Mouse (Mus musculus): ENCODE data around the gene Spi1. TPM values are rescaled to one million over a fixed set of nuclear protein-coding genes. Genes with fewer than 3 reads are reported as not detected.
"Not testable (repeated sequence)": the region's sequence is repeated elsewhere in the genome, so short reads cannot be mapped to it uniquely, and the experiment has no call there.

Gene Spi1
- 5.3 and 6.9 TPM in 2 replicates for polyA plus RNA-seq (2014; fragmentation: Nextera tagmentation; extraction: Ambion mirVana)

- WGBS = 66% methylated on average over 13 of the region's 13 CpGs
- ATAC-seq (replicated peaks; ENCODE audit: low FRiP score, low TSS enrichment, low read depth) = no peak
- H3K27ac ChIP-seq (ENCODE audit: low read depth) = no peak within 1 kb of the TSS
These were observed at the start of gene Spi1 for GRCm38 (mm10) chr2:91081775-91082695. Spi1 (plus strand) TSS chr2:91082390.

GRCm38 (mm10) chr2:91033000-91033399 is 49.2 kb upstream of the Spi1 start:
- H3K9me3 ChIP-seq (ENCODE audit: control insufficient read depth, low read length) = no peaks in the 10 kb centered on the region
- no peak overlapping the region for H3K27ac ChIP-seq (ENCODE audit: low read depth)
- H3K4me1 ChIP-seq (replicated peaks; ENCODE audit: control insufficient read depth, insufficient read depth, low read length) = no peaks in the 10 kb centered on the region
- no peak overlapping the region for H3K4me3 ChIP-seq (ENCODE audit: low read depth, low read length)
- H3K27me3 ChIP-seq (replicated peaks; ENCODE audit: control insufficient read depth, insufficient read depth, low read length) = no peaks in the 10 kb centered on the region
- DNase-seq (ENCODE audit: low spot score) (no peak), ATAC-seq (replicated peaks; ENCODE audit: low FRiP score, low TSS enrichment, low read depth) (no peak)
- 28% methylated on average over 3 of the region's 3 CpGs for WGBS
- H3K9ac ChIP-seq (ENCODE audit: low read length) = no peak overlapping the region
- no peaks in the 10 kb centered on the region for H3K36me3 ChIP-seq (ENCODE audit: control insufficient read depth, insufficient read depth, low read length)
- H3K4me2 ChIP-seq (ENCODE audit: low read length) = no peak overlapping the region

More at GRCm38 (mm10) chr2:91081775-91082695, at the start of gene Spi1:
- H3K27me3 ChIP-seq (replicated peaks; ENCODE audit: control insufficient read depth, insufficient read depth, low read length) = no peaks in the 10 kb centered on the region
- no peak within 1 kb of the TSS for H3K9ac ChIP-seq (ENCODE audit: low read length)
- H3K4me3 ChIP-seq (ENCODE audit: low read depth, low read length) = no peak within 1 kb of the TSS
- no peaks in the 10 kb centered on the region for H3K9me3 ChIP-seq (ENCODE audit: control insufficient read depth, low read length)
- no peaks in the 10 kb centered on the region for H3K36me3 ChIP-seq (ENCODE audit: control insufficient read depth, insufficient read depth, low read length)
- H3K4me1 ChIP-seq (replicated peaks; ENCODE audit: control insufficient read depth, insufficient read depth, low read length) = no peaks in the 10 kb centered on the region
- no peak within 1 kb of the TSS for H3K4me2 ChIP-seq (ENCODE audit: low read length)
- no peak for DNase-seq (ENCODE audit: low spot score)

GRCm38 (mm10) chr2:91035385-91035784 is 46.8 kb upstream of the Spi1 start, which contains the start of gene Rapsn:
Rapsn (plus strand) TSS chr2:91035620.
- WGBS = 54% methylated on average over 9 of the region's 9 CpGs
- Histone ChIP-seq H3K4me2 (ENCODE audit: low read length) (no peak within 1 kb of the TSS), H3K36me3 (ENCODE audit: control insufficient read depth, insufficient read depth, low read length) (no peaks in the 10 kb centered on the region), H3K9ac (ENCODE audit: low read length) (no peak within 1 kb of the TSS), H3K27ac (ENCODE audit: low read depth) (no peak within 1 kb of the TSS), H3K27me3 (replicated peaks; ENCODE audit: control insufficient read depth, insufficient read depth, low read length) (no peaks in the 10 kb centered on the region), H3K4me3 (ENCODE audit: low read depth, low read length) (no peak within 1 kb of the TSS), H3K4me1 (replicated peaks; ENCODE audit: control insufficient read depth, insufficient read depth, low read length) (no peaks in the 10 kb centered on the region), H3K9me3 (ENCODE audit: control insufficient read depth, low read length) (no peaks in the 10 kb centered on the region)
- ATAC-seq (replicated peaks; ENCODE audit: low FRiP score, low TSS enrichment, low read depth) (no peak), DNase-seq (ENCODE audit: low spot score) (no peak)

GRCm38 (mm10) chr2:91041786-91042185 is 40.4 kb upstream of the Spi1 start:
- ATAC-seq (replicated peaks; ENCODE audit: low FRiP score, low TSS enrichment, low read depth) (no peak), DNase-seq (ENCODE audit: low spot score) (no peak)
- Histone ChIP-seq H3K27me3 (replicated peaks; ENCODE audit: control insufficient read depth, insufficient read depth, low read length) (no peaks in the 10 kb centered on the region), H3K4me1 (replicated peaks; ENCODE audit: control insufficient read depth, insufficient read depth, low read length) (no peaks in the 10 kb centered on the region), H3K9ac (ENCODE audit: low read length) (no peak overlapping the region), H3K4me3 (ENCODE audit: low read depth, low read length) (no peak overlapping the region), H3K9me3 (ENCODE audit: control insufficient read depth, low read length) (no peaks in the 10 kb centered on the region), H3K4me2 (ENCODE audit: low read length) (no peak overlapping the region), H3K36me3 (ENCODE audit: control insufficient read depth, insufficient read depth, low read length) (no peaks in the 10 kb centered on the region), H3K27ac (ENCODE audit: low read depth) (no peak overlapping the region)
- WGBS = 84% methylated on average over 8 of the region's 8 CpGs

- Histone ChIP-seq H3K4me1 (replicated peaks; ENCODE audit: control insufficient read depth, insufficient read depth, low read length) (no peaks in the 10 kb centered on the region), H3K27me3 (replicated peaks; ENCODE audit: control insufficient read depth, insufficient read depth, low read length) (no peaks in the 10 kb centered on the region), H3K36me3 (ENCODE audit: control insufficient read depth, insufficient read depth, low read length) (no peaks in the 10 kb centered on the region), H3K4me2 (ENCODE audit: low read length) (no peak overlapping the region), H3K9me3 (ENCODE audit: control insufficient read depth, low read length) (no peaks in the 10 kb centered on the region), H3K4me3 (ENCODE audit: low read depth, low read length) (no peak overlapping the region), H3K27ac (ENCODE audit: low read depth) (no peak overlapping the region), H3K9ac (ENCODE audit: low read length) (no peak overlapping the region)
- WGBS = 67% methylated on average over 21 of the region's 21 CpGs
- ATAC-seq (replicated peaks; ENCODE audit: low FRiP score, low TSS enrichment, low read depth) (0 out of 2 replicates have a peak, but pooled peaks have one; percentile 50), DNase-seq (ENCODE audit: low spot score) (no peak)
These were observed 39.4 kb upstream of the Spi1 start for GRCm38 (mm10) chr2:91042651-91043398.

GRCm38 (mm10) chr2:91044727-91045126 is 37.5 kb upstream of the Spi1 start:
- Histone ChIP-seq H3K9me3 (ENCODE audit: control insufficient read depth, low read length) (no peaks in the 10 kb centered on the region), H3K36me3 (ENCODE audit: control insufficient read depth, insufficient read depth, low read length) (no peaks in the 10 kb centered on the region), H3K4me3 (ENCODE audit: low read depth, low read length) (no peak overlapping the region), H3K27ac (ENCODE audit: low read depth) (no peak overlapping the region), H3K4me1 (replicated peaks; ENCODE audit: control insufficient read depth, insufficient read depth, low read length) (no peaks in the 10 kb centered on the region), H3K9ac (ENCODE audit: low read length) (no peak overlapping the region), H3K4me2 (ENCODE audit: low read length) (no peak overlapping the region), H3K27me3 (replicated peaks; ENCODE audit: control insufficient read depth, insufficient read depth, low read length) (no peaks in the 10 kb centered on the region)
- 74% methylated on average over 13 of the region's 13 CpGs for WGBS
- ATAC-seq (replicated peaks; ENCODE audit: low FRiP score, low TSS enrichment, low read depth) = no peak
- no peak for DNase-seq (ENCODE audit: low spot score)

GRCm38 (mm10) chr2:91045805-91046204 is 36.4 kb upstream of the Spi1 start:
- not testable (repeated sequence) for H3K9ac ChIP-seq (ENCODE audit: low read length); ATAC-seq (replicated peaks; ENCODE audit: low FRiP score, low TSS enrichment, low read depth); H3K27ac ChIP-seq (ENCODE audit: low read depth); H3K4me1 ChIP-seq (replicated peaks; ENCODE audit: control insufficient read depth, insufficient read depth, low read length); H3K4me2 ChIP-seq (ENCODE audit: low read length); H3K27me3 ChIP-seq (replicated peaks; ENCODE audit: control insufficient read depth, insufficient read depth, low read length); H3K4me3 ChIP-seq (ENCODE audit: low read depth, low read length); H3K9me3 ChIP-seq (ENCODE audit: control insufficient read depth, low read length); H3K36me3 ChIP-seq (ENCODE audit: control insufficient read depth, insufficient read depth, low read length); DNase-seq (ENCODE audit: low spot score)
- 85% methylated on average over 1 of the region's 1 CpGs for WGBS

GRCm38 (mm10) chr2:91047359-91047758 is 34.8 kb upstream of the Spi1 start:
- WGBS = 57% methylated on average over 9 of the region's 9 CpGs
- no peak overlapping the region for H3K27ac ChIP-seq (ENCODE audit: low read depth)
- ATAC-seq (replicated peaks; ENCODE audit: low FRiP score, low TSS enrichment, low read depth) = no peak

More at GRCm38 (mm10) chr2:91047359-91047758, 34.8 kb upstream of the Spi1 start:
- no peak for DNase-seq (ENCODE audit: low spot score)
- Histone ChIP-seq H3K27me3 (replicated peaks; ENCODE audit: control insufficient read depth, insufficient read depth, low read length) (no peaks in the 10 kb centered on the region), H3K4me1 (replicated peaks; ENCODE audit: control insufficient read depth, insufficient read depth, low read length) (no peaks in the 10 kb centered on the region), H3K36me3 (ENCODE audit: control insufficient read depth, insufficient read depth, low read length) (no peaks in the 10 kb centered on the region), H3K9ac (ENCODE audit: low read length) (no peak overlapping the region), H3K4me3 (ENCODE audit: low read depth, low read length) (no peak overlapping the region), H3K4me2 (ENCODE audit: low read length) (no peak overlapping the region), H3K9me3 (ENCODE audit: control insufficient read depth, low read length) (no peaks in the 10 kb centered on the region)

Measured in intestine, embryonic 14.5 days (tissue).